Mouse (Mus musculus): Measurements from ENCODE around the gene Cpxm2.

Gene Cpxm2

DNA sequence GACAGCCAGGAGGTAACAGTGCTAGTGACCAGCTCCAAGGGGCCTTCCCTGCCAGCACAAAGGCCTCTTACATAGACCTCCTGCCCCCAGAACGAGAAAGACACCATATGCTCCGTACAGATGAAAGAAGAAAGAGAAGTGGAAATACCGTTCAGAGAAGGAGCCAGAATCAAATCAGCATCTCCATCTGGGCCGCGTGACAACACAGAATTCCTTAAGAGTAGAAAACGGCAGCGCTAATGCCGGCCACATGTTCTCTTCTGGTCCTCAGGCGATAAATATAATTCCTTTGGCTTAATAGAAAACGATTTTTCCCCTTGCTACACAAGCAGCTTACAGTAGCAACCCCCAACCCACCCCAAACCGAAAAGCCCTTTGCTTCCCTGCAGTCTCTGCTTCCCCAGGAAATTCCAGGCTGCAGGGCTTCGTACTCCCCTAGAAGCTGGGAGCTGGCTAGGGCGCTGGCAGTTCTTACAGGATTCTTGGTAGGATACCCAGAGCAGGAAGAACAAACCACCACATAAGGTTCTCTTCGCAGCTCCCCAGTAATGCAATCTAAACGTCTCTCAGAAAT, 9.2 kb downstream of the Cpxm2 start:
- in situ Hi-C loops (cut with MboI): no loop called here

- in situ Hi-C loops (cut with MboI): no loop called here
Observed at GRCm38 (mm10) chr7:132128687-132129086, 25.9 kb downstream of the Cpxm2 start.

DNA sequence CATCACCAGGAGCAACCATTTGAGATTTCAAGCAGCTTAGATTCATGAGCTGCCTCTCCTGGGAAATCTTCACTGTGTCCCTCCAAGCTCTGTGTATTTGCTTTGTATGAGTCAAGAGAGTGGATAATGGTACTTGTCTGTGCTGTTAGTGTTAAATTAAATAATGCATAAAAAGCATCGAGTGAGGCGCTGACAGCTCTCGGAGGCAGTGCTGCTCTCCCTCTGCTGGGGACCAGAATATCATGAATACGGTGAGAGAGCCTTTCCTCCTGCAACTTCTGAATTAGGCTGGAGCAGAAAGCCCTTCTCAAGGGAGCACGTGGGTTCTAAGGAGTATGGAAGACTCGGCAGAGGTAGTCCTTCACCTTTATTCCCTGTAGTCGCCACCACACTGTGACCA, 29.6 kb downstream of the Cpxm2 start:
- in situ Hi-C loops (cut with MboI): no loop called here

DNA sequence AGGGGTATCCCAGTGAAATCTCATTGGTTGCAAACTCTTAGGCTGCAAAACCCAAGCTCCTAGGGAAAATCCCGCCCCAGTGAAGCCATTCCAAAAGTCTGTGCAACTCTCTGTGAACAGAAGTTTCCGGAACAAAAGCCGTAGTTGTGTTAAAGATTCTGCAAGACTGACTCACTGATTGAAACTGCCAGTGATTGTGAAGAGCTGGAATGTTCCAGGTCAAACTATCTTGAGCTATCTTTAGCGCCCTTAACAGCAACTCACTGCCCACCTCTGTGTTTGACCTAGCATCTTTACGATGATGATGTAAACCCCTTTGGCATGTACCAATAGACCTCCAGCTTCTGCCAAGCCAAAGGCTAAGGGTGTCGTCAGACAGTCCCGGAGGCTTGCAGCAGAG, 31.3 kb downstream of the Cpxm2 start:
- in situ Hi-C loops (cut with MboI): no loop called here

DNA sequence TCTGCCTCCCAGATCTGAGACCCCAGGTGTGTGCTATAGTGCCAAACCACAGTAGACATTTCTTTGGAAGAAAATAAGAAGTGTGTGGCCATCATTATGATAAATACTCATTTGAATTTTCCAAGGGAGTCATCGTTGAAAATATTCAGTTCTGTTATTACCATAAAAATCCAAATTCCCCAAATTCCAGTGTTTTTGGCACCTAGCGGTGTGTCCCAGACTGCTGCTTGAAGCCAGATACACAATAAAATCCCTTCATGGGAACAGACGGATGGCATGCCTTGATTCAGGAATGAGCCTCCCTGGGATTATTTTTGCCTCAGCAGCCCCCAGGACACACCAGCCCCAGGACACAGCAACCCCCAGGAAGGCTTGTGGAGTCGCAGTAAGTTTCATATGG, 34.7 kb downstream of the Cpxm2 start:
- in situ Hi-C loops (cut with MboI): no loop called here

GRCm38 (mm10) chr7:132111770-132112169, 42.8 kb downstream of the Cpxm2 start:
- in situ Hi-C loops (cut with MboI): no loop called here

DNA sequence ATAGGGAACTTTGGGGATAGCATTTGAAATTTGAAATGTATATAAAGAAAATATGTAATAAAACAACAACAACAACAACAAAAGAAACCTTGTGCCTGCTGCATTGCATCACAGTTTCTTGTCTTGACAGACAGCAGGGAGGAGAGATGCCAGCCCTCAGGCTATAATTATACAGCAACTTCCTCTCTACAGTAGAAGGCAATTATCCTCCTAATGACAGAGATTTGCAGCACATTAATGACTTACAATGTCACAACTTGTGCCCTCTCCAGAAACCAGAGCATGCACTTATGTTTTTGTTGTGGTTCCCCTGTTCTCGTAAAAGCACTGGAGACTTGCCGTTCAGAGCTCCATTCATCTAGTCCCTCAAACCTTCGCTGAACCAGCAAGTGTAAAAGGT, 44.2 kb downstream of the Cpxm2 start:
- in situ Hi-C loops (cut with MboI): no loop called here

DNA sequence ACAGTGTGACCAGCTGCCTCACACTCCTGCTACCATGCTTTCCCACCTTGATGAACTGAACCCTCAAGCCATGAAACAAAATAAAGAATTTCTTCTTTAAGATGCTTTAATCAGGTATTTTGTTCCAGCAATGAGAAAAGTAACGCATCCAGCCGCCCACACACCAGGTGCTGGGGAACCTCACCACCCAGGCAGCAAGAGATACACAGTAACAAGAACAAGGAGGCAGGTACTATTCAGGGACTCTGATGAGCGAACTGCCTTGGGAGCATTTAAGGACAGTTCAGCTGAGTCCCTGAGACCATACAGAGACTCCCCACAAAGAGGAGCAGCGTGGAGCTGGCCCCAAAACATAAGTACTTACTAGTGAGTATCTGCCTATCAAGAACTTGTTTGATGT, 47.6 kb downstream of the Cpxm2 start:
- in situ Hi-C loops (cut with MboI): no loop called here

DNA sequence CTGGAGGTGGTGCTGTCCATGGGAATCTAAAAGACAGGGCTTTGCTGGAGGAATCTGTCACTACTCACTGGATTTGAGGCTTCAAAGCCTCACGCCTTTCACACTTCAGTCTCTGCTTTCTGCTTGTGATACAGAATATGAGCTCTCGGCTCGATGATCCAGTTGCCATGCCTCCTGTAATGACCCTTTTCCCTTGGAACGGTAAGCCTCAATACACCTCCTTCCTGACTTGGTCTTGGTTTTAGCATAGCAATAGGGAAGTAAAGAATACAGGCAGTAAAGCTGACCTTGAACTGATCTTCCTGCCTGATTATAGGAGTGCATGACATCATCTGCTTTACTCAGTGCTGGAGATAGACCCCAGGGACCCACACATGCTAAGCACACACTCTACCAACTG, 49.2 kb downstream of the Cpxm2 start:
- in situ Hi-C loops (cut with MboI): no loop called here

GRCm38 (mm10) chr7:132098441-132098840, 56.1 kb downstream of the Cpxm2 start:
- in situ Hi-C loops (cut with MboI): no loop called here

DNA sequence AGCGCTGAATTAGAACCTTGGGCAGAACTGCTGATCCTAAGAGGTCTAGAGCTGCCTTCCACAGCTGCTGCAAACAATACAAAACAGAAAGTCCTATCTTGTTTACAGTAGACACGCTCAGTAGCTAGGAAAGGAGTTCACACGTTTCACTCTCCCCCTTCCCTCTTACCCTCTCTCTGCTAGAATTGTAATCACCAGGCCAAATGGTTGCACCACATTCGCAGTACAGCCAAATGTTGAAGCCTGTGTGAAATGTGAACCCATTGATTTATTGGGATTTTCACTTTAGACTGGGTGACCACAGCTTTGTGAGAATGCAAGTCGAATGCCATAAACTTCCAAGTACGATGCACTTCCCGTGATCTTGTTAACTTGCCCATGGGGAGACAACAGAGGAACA, 59.9 kb downstream of the Cpxm2 start:
- in situ Hi-C loops (cut with MboI): no loop called here

DNA sequence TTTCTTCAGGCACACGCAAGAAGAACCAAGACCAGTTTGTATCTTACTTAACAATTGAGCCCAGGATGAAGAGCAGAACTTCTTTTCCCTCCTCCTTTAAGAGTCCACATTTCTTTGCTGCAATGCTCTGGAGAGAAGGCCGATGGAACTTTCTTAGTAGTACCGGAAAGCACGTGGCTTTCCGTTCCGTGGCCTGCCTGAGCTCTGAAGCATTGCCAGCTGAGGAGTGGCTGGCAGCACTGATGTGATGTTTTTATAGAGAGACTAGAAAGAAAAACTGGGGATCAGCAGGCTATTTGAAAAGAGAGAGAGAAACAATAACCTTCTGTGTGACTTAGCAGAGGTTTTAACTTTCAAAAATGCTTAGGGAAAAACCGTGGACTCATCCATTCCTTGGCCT, 63.0 kb downstream of the Cpxm2 start:
- in situ Hi-C loops (cut with MboI): no loop called here

DNA sequence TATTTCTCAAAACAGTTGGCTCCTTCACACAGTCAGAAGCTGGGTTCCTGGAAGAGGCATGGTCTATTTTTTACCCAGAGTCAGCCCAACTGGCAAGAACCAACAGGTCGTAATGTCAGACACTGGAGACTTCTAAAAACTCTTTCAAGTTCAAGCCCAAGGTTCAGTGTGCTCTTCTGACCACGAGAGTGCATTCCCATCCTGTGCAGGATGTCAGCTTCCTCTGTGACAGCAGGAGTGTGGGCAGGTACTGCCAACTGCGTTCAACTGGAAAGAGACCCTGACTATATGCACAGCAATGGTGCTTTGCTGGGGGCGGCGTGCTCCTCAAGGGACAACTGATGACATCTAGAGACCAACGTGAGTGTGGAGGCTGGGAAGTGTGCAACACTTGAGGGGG, 65.9 kb downstream of the Cpxm2 start:
- in situ Hi-C loops (cut with MboI): no loop called here

DNA sequence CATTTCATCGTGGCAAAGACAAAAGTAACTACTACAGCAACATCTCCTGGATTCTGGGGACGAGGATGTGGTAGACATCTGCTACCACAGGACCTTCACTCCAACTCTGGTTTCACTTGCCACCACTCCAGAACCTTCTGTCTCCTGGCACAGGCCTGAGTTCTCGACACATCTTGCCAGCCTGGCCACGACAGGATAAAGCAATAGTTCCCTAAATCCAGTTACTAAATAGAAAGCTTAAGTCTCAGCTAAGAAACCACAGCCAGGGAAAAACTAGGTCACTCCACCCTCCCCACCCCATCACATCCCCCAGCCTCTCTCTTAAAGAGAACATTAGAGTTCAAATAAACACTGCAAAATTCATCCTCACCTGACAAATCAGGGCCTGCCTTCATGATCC, 66.4 kb downstream of the Cpxm2 start:
- in situ Hi-C loops (cut with MboI): no loop called here

DNA sequence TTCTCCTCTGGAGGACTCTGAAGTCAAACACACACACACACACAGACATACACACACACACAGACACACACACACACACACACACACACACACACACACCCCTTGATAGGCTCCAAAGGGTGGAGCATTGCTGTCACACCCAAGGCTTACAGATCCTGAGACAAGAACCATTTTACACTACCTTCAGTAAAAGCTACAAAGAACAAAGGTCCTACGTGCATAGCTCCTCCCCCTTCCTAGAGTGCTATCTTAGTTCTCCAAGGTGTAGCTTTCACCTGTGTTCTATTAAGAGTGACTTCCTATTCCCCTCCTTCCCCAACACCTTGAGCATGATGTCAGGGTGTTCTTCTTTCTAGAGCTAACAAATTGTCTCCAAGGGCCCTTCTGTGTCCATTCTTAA, 78.7 kb downstream of the Cpxm2 start:
- in situ Hi-C loops (cut with MboI): no loop called here

DNA sequence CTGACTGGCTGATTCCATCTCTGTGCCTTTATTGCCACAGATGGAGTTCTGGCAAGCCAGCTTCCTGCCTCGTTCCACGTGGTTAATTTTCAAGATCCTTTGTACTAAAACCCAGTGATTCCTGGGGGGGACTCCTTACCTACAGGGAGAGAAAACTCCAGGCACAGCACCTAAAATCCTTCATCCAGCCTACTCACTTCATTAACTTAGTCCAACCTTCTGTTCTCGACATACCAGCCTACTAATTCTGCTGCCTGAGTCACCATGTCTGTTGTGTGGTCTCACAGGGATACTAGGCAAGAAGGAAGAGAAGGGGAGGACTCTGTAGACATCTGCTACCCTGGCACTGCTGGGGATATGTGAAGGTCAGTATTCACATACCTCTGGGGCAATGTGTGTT, 80.0 kb downstream of the Cpxm2 start:
- in situ Hi-C loops (cut with MboI): no loop called here

- in situ Hi-C loops (cut with MboI): no loop called here
Observed at GRCm38 (mm10) chr7:132070877-132071625, 83.5 kb downstream of the Cpxm2 start.

GRCm38 (mm10) chr7:132067951-132068350, 86.6 kb downstream of the Cpxm2 start:
- in situ Hi-C loops (cut with MboI): no loop called here

GRCm38 (mm10) chr7:132067511-132067910, 87.0 kb downstream of the Cpxm2 start:
- in situ Hi-C loops (cut with MboI): no loop called here

- in situ Hi-C loops (cut with MboI): no loop called here
Observed at GRCm38 (mm10) chr7:132060116-132060515, 94.4 kb downstream of the Cpxm2 start.

DNA sequence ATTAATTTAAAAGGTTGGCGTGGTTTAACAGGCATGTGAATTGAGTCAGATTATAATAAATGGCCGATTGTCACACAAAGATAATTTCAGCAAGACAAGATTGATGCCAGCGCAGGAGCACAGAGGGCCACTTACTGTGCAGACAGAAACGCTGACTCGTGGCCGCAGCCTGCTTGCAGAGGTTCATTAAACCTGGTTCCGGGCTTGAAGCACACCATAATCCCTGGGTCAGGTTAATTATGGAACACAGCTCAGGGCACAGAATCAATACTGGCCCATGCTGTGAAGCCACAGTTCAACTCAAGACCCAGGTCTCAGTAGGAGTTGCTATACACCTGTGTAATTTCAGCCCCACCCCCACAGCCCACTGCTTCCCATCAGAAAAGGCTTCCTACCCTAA, 98.0 kb downstream of the Cpxm2 start:
- in situ Hi-C loops (cut with MboI): no loop called here

DNA sequence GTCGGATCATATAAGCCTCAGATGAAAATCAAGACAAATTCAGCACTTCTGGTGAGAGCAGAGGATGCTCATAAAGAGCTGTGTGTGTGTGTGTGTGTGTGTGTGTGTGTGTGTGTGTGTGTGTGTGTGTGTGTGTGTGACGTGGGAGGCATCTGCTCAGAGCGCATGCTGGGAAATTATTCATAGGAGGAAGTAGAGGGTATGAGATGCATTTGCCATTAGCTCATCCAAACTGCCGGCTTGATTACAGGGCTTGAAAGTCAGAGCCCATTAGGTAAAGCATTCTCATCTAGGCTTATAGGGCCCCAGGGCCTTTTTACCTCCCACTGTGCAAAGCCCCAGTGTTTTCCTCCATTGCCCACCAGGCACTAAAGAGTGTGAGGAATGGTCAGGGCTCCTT, 107.9 kb downstream of the Cpxm2 start:
- in situ Hi-C loops (cut with MboI): no loop called here

- in situ Hi-C loops (cut with MboI): no loop called here
Observed at GRCm38 (mm10) chr7:132031940-132032531, 122.5 kb downstream of the Cpxm2 start.

DNA sequence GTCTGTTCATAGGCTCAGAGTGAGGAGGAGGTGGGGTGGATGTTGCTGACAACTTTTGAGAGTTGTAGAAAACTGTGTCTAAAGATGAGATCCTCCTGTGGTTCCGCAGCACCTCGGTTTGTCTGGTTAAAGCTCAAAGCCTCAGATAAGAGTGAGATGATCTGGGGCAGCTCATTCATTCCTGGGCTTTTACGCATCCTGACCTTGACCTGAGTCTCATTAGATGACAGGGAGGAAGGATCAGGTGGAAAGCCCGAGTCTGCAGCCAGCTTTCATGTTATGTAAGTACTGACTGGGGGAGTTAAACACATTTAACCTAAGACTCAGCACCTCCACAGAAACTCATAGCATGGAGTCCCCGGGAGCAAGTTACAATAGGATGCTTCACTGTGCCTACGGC, 127.9 kb downstream of the Cpxm2 start:
- in situ Hi-C loops (cut with MboI): no loop called here
